Mouse (Mus musculus) c-Kit-negative CD71-positive TER-119-positive erythroid progenitor cells, embryonic 14.5 days (primary cell): Measurements from ENCODE around the gene Dscaml1.

Source experiments
- DNase-seq: peaks from one replicate; pipeline ENCODE4 v3.0.0-alpha.2; 2013; ENCODE audit warnings: low read depth, low spot score

Gene Dscaml1

GRCm38 (mm10) chr9:45682461-45682998, 256.1 kb downstream of the Dscaml1 start:
- no peak for DNase-seq

- DNase-seq, result no peak
Observed at GRCm38 (mm10) chr9:45693424-45694237, 267.2 kb downstream of the Dscaml1 start.

GRCm38 (mm10) chr9:45694256-45694655, 267.8 kb downstream of the Dscaml1 start:
- no peak for DNase-seq

- DNase-seq, result no peak
Observed at GRCm38 (mm10) chr9:45699171-45699570, 272.7 kb downstream of the Dscaml1 start.

- DNase-seq, result no peak
Observed at GRCm38 (mm10) chr9:45703236-45703635, 276.8 kb downstream of the Dscaml1 start.

GRCm38 (mm10) chr9:45704441-45704840, 278.0 kb downstream of the Dscaml1 start:
- DNase-seq, result no peak

- DNase-seq, result no peak
Observed at GRCm38 (mm10) chr9:45710300-45710699, 283.9 kb downstream of the Dscaml1 start.

GRCm38 (mm10) chr9:45715387-45715786, 289.0 kb downstream of the Dscaml1 start:
- DNase-seq, result no peak

GRCm38 (mm10) chr9:45719997-45720396, 293.6 kb downstream of the Dscaml1 start:
- no peak for DNase-seq

- no peak for DNase-seq
Observed at GRCm38 (mm10) chr9:45731851-45732250, 305.4 kb downstream of the Dscaml1 start.

GRCm38 (mm10) chr9:45733246-45733645, 306.8 kb downstream of the Dscaml1 start:
- DNase-seq, result no peak

GRCm38 (mm10) chr9:45739001-45739701, 312.7 kb downstream of the Dscaml1 start:
- no peak for DNase-seq

GRCm38 (mm10) chr9:45739702-45740583, 313.5 kb downstream of the Dscaml1 start:
- no peak for DNase-seq

GRCm38 (mm10) chr9:45740584-45740980, 314.2 kb downstream of the Dscaml1 start:
- no peak for DNase-seq

GRCm38 (mm10) chr9:45745451-45745850, 319.0 kb downstream of the Dscaml1 start:
- DNase-seq, result no peak

- no peak for DNase-seq
Observed at GRCm38 (mm10) chr9:45749917-45750316, 323.5 kb downstream of the Dscaml1 start.

GRCm38 (mm10) chr9:45754452-45755091, 328.1 kb downstream of the Dscaml1 start:
- DNase-seq, result peak; percentile 15

GRCm38 (mm10) chr9:45766195-45766594, 339.8 kb downstream of the Dscaml1 start:
- no peak for DNase-seq

GRCm38 (mm10) chr9:45767155-45767554, 340.7 kb downstream of the Dscaml1 start:
- no peak for DNase-seq

GRCm38 (mm10) chr9:45768421-45768820, 342.0 kb downstream of the Dscaml1 start:
- no peak for DNase-seq

- DNase-seq, result no peak
Observed at GRCm38 (mm10) chr9:45769596-45769995, 343.2 kb downstream of the Dscaml1 start.
